Mouse (Mus musculus) small intestine, adult 2 months (tissue): ENCODE results near the gene Plcb4. TPM values are rescaled to one million over a fixed set of nuclear protein-coding genes. Genes with fewer than 3 reads are reported as not detected.

ENCODE experiments used
- H3K27ac ChIP-seq: fragments of 200-500 bp; 2 replicates; pipeline ENCODE4 v1.5.1; 2012; ENCODE audit warnings: low read depth, low read length, control low read depth, inconsistent platforms; ENCODE audit not compliant: insufficient read depth
- H3K27me3 ChIP-seq: fragments of 200-500 bp; 2 replicates; pipeline ENCODE4 v1.6.1; 2012; ENCODE audit warnings: mild to moderate bottlenecking, moderate library complexity, low read length, inconsistent platforms; ENCODE audit not compliant: control insufficient read depth, insufficient read depth
- H3K36me3 ChIP-seq: fragments of 200-500 bp; 2 replicates; pipeline ENCODE4 v1.6.1; 2012; ENCODE audit warnings: mild to moderate bottlenecking, low read length, control low read depth, inconsistent platforms; ENCODE audit not compliant: control insufficient read depth, insufficient read depth
- H3K4me1 ChIP-seq: fragments of 200-500 bp; 2 replicates; pipeline ENCODE4 v1.6.1; 2012; ENCODE audit warnings: low read length, inconsistent platforms, mixed read lengths; ENCODE audit not compliant: control insufficient read depth, insufficient read depth, insufficient read length
- H3K4me3 ChIP-seq: fragments of 200-500 bp; 2 replicates; pipeline ENCODE4 v1.5.1; 2012; ENCODE audit warnings: low read depth, mild to moderate bottlenecking, control low read depth, inconsistent platforms, low read length, moderate library complexity
- CTCF ChIP-seq: fragments of 200-500 bp; IDR thresholded peaks from 2 replicates; pipeline ENCODE4 v1.5.1; 2012; ENCODE audit warnings: low read depth, mild to moderate bottlenecking, control low read depth, inconsistent platforms, low read length, moderate library complexity, mixed read lengths; ENCODE audit not compliant: insufficient replicate concordance, insufficient read length; ENCODE audit errors: extremely low read depth
- POLR2A ChIP-seq: fragments of 200-500 bp; IDR thresholded peaks from 2 replicates; pipeline ENCODE4 v1.6.1; 2012; ENCODE audit warnings: low read depth, mild to moderate bottlenecking, control low read depth, inconsistent platforms, low read length, moderate library complexity
- WGBS: fragments of 180-500 bp; shearing (Covaris S2); methylation state at CpG from one replicate; pipeline ENCODE4 v1.1.7; 2018; 5-methylcytosine and 5-hydroxymethylcytosine counted together
- polyA plus RNA-seq: library from polyadenylated mRNA; depleted of rRNA; stranded (reverse); fragments of >200 nt; gene quantifications from 2 replicates; pipeline ENCODE4 v1.2.3, GENCODE M21; 2012

Plcb4 gene
- polyA plus RNA-seq, 1 experiment = 1.9 TPM

GRCm38 (mm10) chr2:135775026-135775425 lies 116.2 kb downstream of the Plcb4 start:
- H3K27ac ChIP-seq = no peak overlapping the region
- no peaks in the 10 kb centered on the region for H3K27me3 ChIP-seq
- H3K36me3 ChIP-seq = no peaks in the 10 kb centered on the region
- no peak for TF ChIP-seq POLR2A
- no peak for TF ChIP-seq CTCF
- H3K4me3 ChIP-seq = no peak overlapping the region
- WGBS = 56% methylated on average over 4 of the region's 4 CpGs
- H3K4me1 ChIP-seq = no peaks in the 10 kb centered on the region

GRCm38 (mm10) chr2:135776131-135776775 lies 117.4 kb downstream of the Plcb4 start:
- no peak overlapping the region for H3K27ac ChIP-seq

DNA sequence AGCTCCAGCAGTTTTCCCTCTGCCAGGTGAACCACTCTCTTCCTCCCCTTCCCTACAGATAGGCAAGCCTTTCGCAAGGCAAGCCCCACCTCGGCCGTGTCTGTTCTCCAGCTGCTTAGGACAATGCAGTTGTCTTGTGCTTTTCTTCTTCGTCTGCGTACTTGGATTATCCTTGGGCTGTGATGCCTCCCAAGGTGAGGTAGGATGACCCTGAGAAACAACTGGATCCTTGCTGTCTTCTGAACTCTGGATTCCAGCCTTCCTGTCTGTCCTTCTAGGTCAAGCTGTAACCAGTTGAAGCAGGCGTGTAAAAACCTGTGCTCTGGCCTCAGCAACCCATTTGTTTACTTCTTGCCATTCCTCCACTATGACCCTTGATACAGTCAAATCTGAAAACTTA lies 122.6 kb downstream of the Plcb4 start:
- WGBS = 52% methylated on average over 6 of the region's 6 CpGs
- H3K27ac ChIP-seq = no peak overlapping the region
- H3K36me3 ChIP-seq = no peaks in the 10 kb centered on the region
- no peaks in the 10 kb centered on the region for H3K27me3 ChIP-seq
- no peak overlapping the region for H3K4me3 ChIP-seq
- TF ChIP-seq CTCF (no peak), POLR2A (no peak)
- H3K4me1 ChIP-seq = no peaks in the 10 kb centered on the region

More at GRCm38 (mm10) chr2:135776131-135776775, 117.4 kb downstream of the Plcb4 start:
- Histone ChIP-seq H3K27me3 (no peaks in the 10 kb centered on the region), H3K36me3 (no peaks in the 10 kb centered on the region), H3K4me1 (no peaks in the 10 kb centered on the region), H3K4me3 (no peak overlapping the region)
- 86% methylated on average over 4 of the region's 4 CpGs for WGBS
- TF ChIP-seq POLR2A = no peak
- no peak for TF ChIP-seq CTCF

GRCm38 (mm10) chr2:135787415-135787814 lies 128.6 kb downstream of the Plcb4 start:
- Histone ChIP-seq H3K4me1 (no peaks in the 10 kb centered on the region), H3K4me3 (no peak overlapping the region), H3K27ac (no peak overlapping the region), H3K36me3 (no peaks in the 10 kb centered on the region), H3K27me3 (no peaks in the 10 kb centered on the region)
- 85% methylated on average over 6 of the region's 6 CpGs for WGBS
- TF ChIP-seq CTCF (no peak), POLR2A (no peak)

- Histone ChIP-seq H3K36me3 (no peaks in the 10 kb centered on the region), H3K4me3 (no peak overlapping the region), H3K4me1 (no peaks in the 10 kb centered on the region), H3K27ac (no peak overlapping the region), H3K27me3 (no peaks in the 10 kb centered on the region)
- no peak for TF ChIP-seq POLR2A
- TF ChIP-seq CTCF = no peak
- 90% methylated on average over 4 of the region's 4 CpGs for WGBS
Measured at GRCm38 (mm10) chr2:135792907-135793306, 134.1 kb downstream of the Plcb4 start.

DNA sequence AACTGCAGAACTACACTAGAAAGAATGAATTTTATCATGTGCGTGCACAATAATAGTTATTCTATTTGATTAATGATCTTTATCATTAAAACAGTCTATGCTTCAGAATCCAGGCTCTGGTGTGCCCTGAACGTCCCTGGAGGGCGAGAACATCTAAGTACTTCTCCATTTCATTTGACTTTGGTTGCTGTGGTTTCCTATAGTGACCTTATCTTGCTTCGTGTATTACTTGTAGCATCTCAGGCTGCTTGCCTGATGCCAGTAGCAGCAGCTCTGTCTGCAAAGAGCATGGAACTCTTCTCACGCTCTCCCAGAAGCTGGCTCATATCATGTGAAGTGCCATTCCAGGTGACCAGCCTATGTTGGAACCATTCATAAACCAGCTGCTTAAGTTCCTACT lies 137.9 kb downstream of the Plcb4 start:
- H3K36me3 ChIP-seq = no peaks in the 10 kb centered on the region
- H3K4me3 ChIP-seq = no peak overlapping the region
- H3K27ac ChIP-seq = no peak overlapping the region
- no peak for TF ChIP-seq POLR2A
- no peak for TF ChIP-seq CTCF
- no peaks in the 10 kb centered on the region for H3K27me3 ChIP-seq
- no peaks in the 10 kb centered on the region for H3K4me1 ChIP-seq
- 67% methylated on average over 5 of the region's 5 CpGs for WGBS

DNA sequence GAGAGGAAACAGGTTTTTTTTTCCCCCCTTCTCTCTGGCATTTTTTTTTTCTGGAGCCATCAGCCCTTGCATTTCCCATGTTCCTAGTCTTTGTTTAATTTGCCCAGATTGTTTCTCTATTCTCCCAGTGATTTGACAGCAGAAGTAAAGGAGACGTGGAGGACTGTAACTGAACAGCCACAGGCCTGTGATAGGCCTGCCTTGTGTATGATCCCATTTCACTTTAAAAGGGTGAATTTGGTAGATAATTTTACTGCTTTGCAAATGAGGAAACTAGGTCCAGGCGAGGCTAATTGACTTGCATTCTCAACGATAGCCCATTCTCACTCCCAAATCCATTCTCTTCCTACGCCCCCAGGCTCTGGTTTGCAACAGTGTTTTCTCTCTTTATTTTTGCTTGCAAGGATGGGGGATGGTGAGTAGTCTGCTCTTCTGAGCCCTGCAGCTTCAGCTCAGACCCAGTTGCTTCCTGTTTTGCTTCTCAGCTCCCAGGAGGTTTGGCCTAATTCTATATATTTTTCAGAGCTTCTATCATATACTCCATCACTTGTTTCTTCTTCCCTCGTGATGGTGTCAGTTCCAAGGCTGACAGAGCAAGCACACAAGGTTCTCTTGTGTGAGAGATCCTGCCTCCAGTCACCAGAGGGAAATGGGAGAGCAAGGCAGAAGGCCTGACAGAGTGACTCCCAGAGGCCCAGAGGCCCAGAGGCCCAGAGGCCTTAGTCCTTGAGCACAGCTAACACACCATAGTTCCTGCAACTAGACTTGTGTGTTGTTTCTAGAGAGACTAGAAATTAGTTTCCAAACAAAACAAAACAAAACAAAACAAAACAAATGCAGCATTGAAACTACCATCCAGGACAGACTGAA lies 139.1 kb downstream of the Plcb4 start:
- 65% methylated on average over 5 of the region's 5 CpGs for WGBS
- Histone ChIP-seq H3K4me3 (no peak overlapping the region), H3K4me1 (no peaks in the 10 kb centered on the region), H3K27me3 (no peaks in the 10 kb centered on the region), H3K27ac (no peak overlapping the region), H3K36me3 (no peaks in the 10 kb centered on the region)
- TF ChIP-seq CTCF (no peak), POLR2A (no peak)
